In genomic region chr17:80373726-80374096, GRCm38 (mm10) we compare ENCODE assay signal across 9 mouse cellular contexts. TPM values are rescaled to one million over a fixed set of nuclear protein-coding genes. Genes with fewer than 3 reads are reported as not detected.
A peak's percentile ranks its signal among the peaks of the same experiment; 100 is the strongest.
DNase-seq lines count a peak whose midpoint lies in the region; ATAC-seq and TF ChIP-seq lines count a peak whose summit lies in the region.
"Had no signal": no experiment of that assay in that cellular context is flagged by ENCODE, and none has a peak within 500 bp of the region (broad histone marks: within the 10 kb centered on the region; RNA-seq: fewer than 3 reads in every experiment).

No protein-coding gene starts in this region.

- peak overlapping the region; percentile 86 for H3K4me2 ChIP-seq in heart, embryonic 12.5 days

- intact Hi-C loops in heart, postnatal 25 days (cut with DNase I): loop anchor here (5.0 kb wide), 3 partner anchors 81 to 689 kb away; partner anchors contain the start of genes Dhx57 and Morn2

- H3K4me1 ChIP-seq in heart, embryonic 12.5 days (replicated peaks): peaks cover 7% of the 10 kb centered on the region; the same call in 1 of the 2 replicates
- peaks cover 0 to 3% of the 10 kb centered on the region in 2 experiments; a peak in 1 of 4 replicates for H3K4me1 ChIP-seq in ES-E14 (ENCODE audit: control insufficient read depth in 2 of 2, insufficient read depth in 2 of 2, low read length in 2 of 2, poor library complexity in 1 of 2)
- peaks cover 14% of the 10 kb centered on the region for H3K4me1 ChIP-seq in megakaryocyte, embryonic 14.5 days

- H3K27me3 ChIP-seq in heart, embryonic 12.5 days (replicated peaks): 0 out of 2 replicates have a peak, but pooled peaks cover 3% of the 10 kb centered on the region
- H3K27me3 ChIP-seq in megakaryocyte, embryonic 14.5 days (replicated peaks): peaks cover 72% of the 10 kb centered on the region

- no peaks in the 10 kb centered on the region for H3K9me3 ChIP-seq in heart, embryonic 12.5 days (replicated peaks)
- no peaks in the 10 kb centered on the region for H3K9me3 ChIP-seq in ES-E14 (ENCODE audit: control insufficient read depth, insufficient read depth, low read depth, low read length)
- H3K9me3 ChIP-seq in megakaryocyte, embryonic 14.5 days: peaks cover 17% of the 10 kb centered on the region

- 0 out of 2 replicates have a peak overlapping the region, but pooled peaks have one; percentile 8 for H3K27ac ChIP-seq in heart, embryonic 12.5 days (ENCODE audit: poor library complexity, severe bottlenecking)
- no peak overlapping the region for H3K27ac ChIP-seq in ES-E14 (ENCODE audit: insufficient read depth, low read depth, low read length, poor library complexity, severe bottlenecking)

- H3K9ac ChIP-seq in heart, embryonic 12.5 days: peak overlapping the region; percentile 76
- H3K9ac ChIP-seq in ES-E14 (ENCODE audit: insufficient read depth, low read depth, low read length, poor library complexity, severe bottlenecking): peak overlapping the region; percentile 61

- peak overlapping the region; percentile 53 for H3K4me3 ChIP-seq in heart, embryonic 12.5 days
- H3K4me3 ChIP-seq in ES-E14 (ENCODE audit: insufficient read depth in 1 of 2, low read depth in 1 of 2, low read length in 2 of 2, poor library complexity in 1 of 2, severe bottlenecking in 1 of 2): peak overlapping the region; percentile 45 to 50; a peak in 3 of 4 replicates
- H3K4me3 ChIP-seq in megakaryocyte, embryonic 14.5 days (replicated peaks): peak overlapping the region; percentile 92

- ATAC-seq in heart, embryonic 12.5 days (ENCODE audit: insufficient number of reproducible peaks, low FRiP score): peak; percentile 54
- peak; percentile 50; a peak in 2 of 4 replicates for ATAC-seq in hematopoietic stem cell, adult 5-6 weeks (replicated peaks in 1 of 2; ENCODE audit: insufficient read depth in 1 of 2, low FRiP score in 2 of 2, low TSS enrichment in 1 of 2, low read depth in 1 of 2, poor library complexity in 2 of 2, severe bottlenecking in 2 of 2)

- in situ Hi-C loops in ES-E14 (cut with MboI; ENCODE audit: low sequenced_read_pairs in 2 of 2, unreplicated experiment in 2 of 2): no loop called here

- DNase-seq in heart, postnatal 25 days (ENCODE audit: low spot score): no peak
- no peak for DNase-seq in ES-E14 (ENCODE audit: low read depth, low spot score)
- no peak for DNase-seq in adrenal gland, postnatal 36 days
- no peak for DNase-seq in MN1 (ENCODE audit: low spot score)
- no peak for DNase-seq in kidney, postnatal 10 days

- WGBS in heart, embryonic 12.5 days: 20% methylated on average over 29 of the region's 29 CpGs

- no peaks in the 10 kb centered on the region for H3K36me3 ChIP-seq in heart, embryonic 12.5 days
- no peaks in the 10 kb centered on the region for H3K36me3 ChIP-seq in ES-E14 (ENCODE audit: control insufficient read depth, insufficient read depth, low read length, poor library complexity, severe bottlenecking)
- H3K36me3 ChIP-seq in megakaryocyte, embryonic 14.5 days (replicated peaks; ENCODE audit: low read length): no peaks in the 10 kb centered on the region

TF ChIP-seq in ES-E14, 5 proteins besides CTCF, POLR2A, EP300 and RAD21:
- no peak for TF ChIP-seq HCFC1 (IDR thresholded peaks at IDR 0.05; ENCODE audit: borderline replicate concordance, insufficient read depth, low read length)
- TF ChIP-seq CHD2 (IDR thresholded peaks at IDR 0.05; ENCODE audit: low read depth, low read length): no peak

RNA-seq across cellular contexts. Expression of gene Gm10190, which starts 0.4 kb away (rescaled TPM):
- 1.1 and 2.4 TPM in 2 replicates for polyA plus RNA-seq in heart, embryonic 12.5 days (2016; fragmentation: Nextera tagmentation; extraction: Ambion mirVana)
- not detected for total RNA-seq in heart, postnatal 25 days (2021)
- not detected in 2 replicates for total RNA-seq in ES-E14 (2012; rRNA removed)
- not detected in 2 replicates for total RNA-seq in hematopoietic stem cell, adult 5-6 weeks (2017)
- polyA plus RNA-seq in megakaryocyte, embryonic 14.5 days (2012; ENCODE audit: insufficient read depth, low replicate concordance): 2.7 TPM in 1 of 2 replicates, not detected in the other
- total RNA-seq in adrenal gland, postnatal 36 days (2021): 1 to 10 TPM in 1 of 2 experiments, not detected in 1; 1.1 TPM
- total RNA-seq: MEL had no signal
